Mouse (Mus musculus) midbrain, embryonic 11.5 days (tissue): Measurements from ENCODE around the gene Zfp991. TPM values are rescaled to one million over a fixed set of nuclear protein-coding genes. Genes with fewer than 3 reads are reported as not detected.
"Not testable (repeated sequence)": the region's sequence is repeated elsewhere in the genome, so short reads cannot be mapped to it uniquely, and the experiment has no call there.

Experiments used
- ATAC-seq: fragments of 200-750 bp; cut with Nextera tagmentation; 2 replicates; pipeline ENCODE4 v1.8.0; 2017; ENCODE audit warnings: moderate TSS enrichment, moderate library complexity; ENCODE audit not compliant: low FRiP score
- DNase-seq: peaks from one replicate; pipeline ENCODE4 v3.0.0; 2015; ENCODE audit warnings: low spot score; ENCODE audit errors: missing footprints
- H3K27ac ChIP-seq: fragments of 300-500 bp; sonication (generic); 2 replicates; pipeline ENCODE4 v1.5.1; 2014; ENCODE audit warnings: low read depth, low read length
- H3K27me3 ChIP-seq: fragments of 300-500 bp; sonication (generic); 2 replicates; pipeline ENCODE4 v1.6.1; 2014; ENCODE audit warnings: mild to moderate bottlenecking, low read length, moderate library complexity, mixed read lengths; ENCODE audit not compliant: control insufficient read depth, insufficient read depth
- H3K36me3 ChIP-seq: fragments of 300-500 bp; sonication (generic); 2 replicates; pipeline ENCODE4 v1.6.1; 2014; ENCODE audit warnings: mild to moderate bottlenecking, low read length, moderate library complexity, mixed read lengths; ENCODE audit not compliant: control insufficient read depth, insufficient read depth
- H3K4me1 ChIP-seq: fragments of 300-500 bp; sonication (generic); 2 replicates; pipeline ENCODE4 v1.6.1; 2014; ENCODE audit warnings: low read length; ENCODE audit not compliant: control insufficient read depth, insufficient read depth
- H3K4me2 ChIP-seq: fragments of 300-500 bp; sonication (generic); 2 replicates; pipeline ENCODE4 v1.6.1; 2014; ENCODE audit warnings: mild to moderate bottlenecking, moderate library complexity
- H3K4me3 ChIP-seq: fragments of 300-500 bp; sonication (generic); 2 replicates; pipeline ENCODE4 v1.5.1; 2014; ENCODE audit warnings: low read depth, low read length
- H3K9ac ChIP-seq: fragments of 300-500 bp; sonication (generic); 2 replicates; pipeline ENCODE4 v1.6.1; 2014; ENCODE audit warnings: low read length
- H3K9me3 ChIP-seq: fragments of 300-500 bp; sonication (generic); 2 replicates; pipeline ENCODE4 v1.6.1; 2016; ENCODE audit warnings: low read length; ENCODE audit not compliant: control insufficient read depth
- WGBS: fragments of 180-500 bp; shearing (Covaris S2); extraction: QIAGEN DNeasy Blood & Tissue Kit; methylation state at CpG from one replicate; pipeline ENCODE4 v1.1.7; 2014; 5-methylcytosine and 5-hydroxymethylcytosine counted together
- polyA plus RNA-seq: library from polyadenylated mRNA; unstranded; fragments of >200 nt; fragmentation: Nextera tagmentation; extraction: Ambion mirVana; gene quantifications from 2 replicates; pipeline ENCODE4 v1.2.1, GENCODE M21; 2014

Gene Zfp991
- polyA plus RNA-seq, 1 experiment from 2014 or later: 8.7 TPM

DNA sequence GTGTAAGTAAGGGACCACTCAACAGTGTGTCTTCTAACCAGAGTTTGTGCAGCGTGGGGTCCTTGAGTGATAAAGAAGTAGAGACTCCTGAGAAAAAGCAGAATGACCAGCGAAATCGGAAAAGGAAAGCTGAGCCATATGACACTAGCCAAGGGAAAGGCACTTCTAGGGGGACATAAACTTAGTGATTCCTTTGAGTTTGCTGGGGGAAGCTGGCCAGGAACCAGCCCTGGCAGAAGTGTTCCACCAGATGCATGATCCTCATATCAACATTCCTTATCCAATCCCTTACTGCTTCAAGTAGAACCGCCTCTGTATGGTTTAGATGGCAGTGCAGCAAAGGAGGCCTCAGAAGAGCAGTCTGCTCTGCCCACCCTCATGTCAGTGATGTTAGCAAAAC, 6.5 kb upstream of the Zfp991 start:
- not testable (repeated sequence) for DNase-seq, H3K9me3 ChIP-seq, H3K27ac ChIP-seq, ATAC-seq, H3K4me1 ChIP-seq, H3K36me3 ChIP-seq, H3K27me3 ChIP-seq
- peak overlapping the region; percentile 49 for H3K4me3 ChIP-seq
- WGBS: 14% methylated on average over 4 of the region's 4 CpGs
- peak overlapping the region; percentile 62 for H3K4me2 ChIP-seq
- peak overlapping the region; percentile 81; the same call in 1 of the 2 replicates for H3K9ac ChIP-seq

DNA sequence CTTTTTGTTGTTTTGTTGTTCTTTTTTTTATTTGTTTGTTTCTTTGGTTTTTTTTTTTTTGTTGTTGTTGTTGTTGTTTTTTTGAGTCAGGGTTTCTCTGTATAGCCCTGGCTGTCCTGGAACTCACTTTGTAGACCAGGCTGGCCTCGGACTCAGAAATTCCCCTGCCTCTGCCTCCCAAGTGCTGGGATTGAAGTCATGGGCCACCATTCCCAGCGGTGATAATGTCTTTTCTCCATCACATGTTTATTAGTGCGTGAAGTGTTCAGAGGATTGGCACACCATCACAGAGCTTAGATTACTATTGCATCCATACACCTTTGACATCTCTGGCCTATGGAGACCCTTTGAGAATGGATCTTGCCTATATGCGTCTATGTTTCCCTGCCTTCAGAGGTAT, 6.0 kb upstream of the Zfp991 start:
- peak; percentile 68 for DNase-seq
- H3K9ac ChIP-seq, H3K36me3 ChIP-seq, H3K4me3 ChIP-seq, H3K4me2 ChIP-seq, H3K27ac ChIP-seq, H3K27me3 ChIP-seq, H3K4me1 ChIP-seq, H3K9me3 ChIP-seq, ATAC-seq: not testable (repeated sequence)
- 87% methylated on average over 4 of the region's 4 CpGs for WGBS

DNA sequence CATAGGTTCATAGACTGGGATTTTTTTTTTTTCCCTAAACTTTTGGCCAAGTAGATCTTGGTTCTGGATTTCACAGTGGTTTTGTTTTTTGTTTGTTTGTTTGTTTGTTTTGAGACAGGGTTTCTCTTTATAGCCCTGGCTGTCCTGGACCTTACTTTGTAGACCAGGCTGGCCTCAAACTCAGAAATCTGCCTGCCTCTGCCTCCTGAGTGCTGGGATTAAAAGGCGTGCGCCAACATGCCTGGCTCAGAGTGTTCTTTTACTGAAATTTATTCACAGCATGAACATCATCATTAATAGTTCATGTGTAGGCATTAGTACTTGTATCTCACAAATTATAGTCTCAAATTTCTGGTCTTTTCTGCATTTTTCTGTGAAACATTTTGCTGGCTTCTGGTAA, 5.4 kb upstream of the Zfp991 start:
- DNase-seq, ATAC-seq, H3K4me2 ChIP-seq, H3K27me3 ChIP-seq, H3K4me1 ChIP-seq, H3K9ac ChIP-seq, H3K36me3 ChIP-seq, H3K27ac ChIP-seq, H3K4me3 ChIP-seq, H3K9me3 ChIP-seq: not testable (repeated sequence)
- 68% methylated on average over 2 of the region's 2 CpGs for WGBS

DNA sequence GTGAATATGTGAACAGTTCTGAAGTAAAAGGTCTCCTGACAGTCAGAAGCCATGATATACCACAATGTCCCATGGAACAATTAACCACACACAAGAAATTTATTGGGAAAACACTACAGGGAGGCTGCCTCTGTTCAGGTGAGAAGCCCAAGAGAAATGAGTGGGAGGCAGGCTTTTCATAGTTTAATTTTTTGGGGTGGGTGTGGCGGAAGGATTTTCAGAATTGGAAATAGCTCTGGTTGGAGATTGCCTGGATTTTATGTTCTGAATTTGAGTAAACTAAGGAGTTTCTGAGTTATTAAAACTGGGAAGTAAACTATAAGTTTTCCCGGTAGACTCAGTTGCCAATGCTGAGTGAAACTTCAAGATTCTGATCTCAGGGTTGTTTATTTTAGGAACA, 4.7 kb upstream of the Zfp991 start:
- not testable (repeated sequence) for H3K36me3 ChIP-seq, ATAC-seq, H3K27me3 ChIP-seq, H3K9me3 ChIP-seq, H3K4me1 ChIP-seq, H3K4me2 ChIP-seq, H3K9ac ChIP-seq, H3K4me3 ChIP-seq, H3K27ac ChIP-seq
- peak; percentile 69 for DNase-seq
- 87% methylated on average over 2 of the region's 2 CpGs for WGBS

DNA sequence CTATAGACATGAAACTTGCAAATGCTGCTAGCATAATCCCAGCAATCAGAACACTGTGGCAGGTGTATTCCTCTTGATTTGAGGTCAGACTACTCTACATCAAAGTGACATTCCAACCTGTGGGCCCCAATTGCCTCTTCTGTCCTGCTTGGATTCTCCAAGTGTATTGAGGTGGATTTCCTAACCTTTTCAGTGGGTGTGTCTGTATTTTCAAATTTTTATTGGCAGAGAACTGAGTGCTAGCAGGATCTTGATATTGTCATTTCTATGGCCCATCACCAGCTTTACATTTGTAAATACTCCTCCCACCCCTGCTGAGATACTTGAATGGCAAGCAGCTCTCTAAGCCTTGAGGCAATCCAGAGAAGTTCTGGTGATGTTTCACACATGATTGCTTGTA, 3.7 kb upstream of the Zfp991 start:
- H3K9ac ChIP-seq, H3K27ac ChIP-seq, H3K4me1 ChIP-seq, H3K4me3 ChIP-seq, H3K36me3 ChIP-seq, H3K9me3 ChIP-seq, ATAC-seq, H3K27me3 ChIP-seq, H3K4me2 ChIP-seq: not testable (repeated sequence)
- peak; percentile 65 for DNase-seq

DNA sequence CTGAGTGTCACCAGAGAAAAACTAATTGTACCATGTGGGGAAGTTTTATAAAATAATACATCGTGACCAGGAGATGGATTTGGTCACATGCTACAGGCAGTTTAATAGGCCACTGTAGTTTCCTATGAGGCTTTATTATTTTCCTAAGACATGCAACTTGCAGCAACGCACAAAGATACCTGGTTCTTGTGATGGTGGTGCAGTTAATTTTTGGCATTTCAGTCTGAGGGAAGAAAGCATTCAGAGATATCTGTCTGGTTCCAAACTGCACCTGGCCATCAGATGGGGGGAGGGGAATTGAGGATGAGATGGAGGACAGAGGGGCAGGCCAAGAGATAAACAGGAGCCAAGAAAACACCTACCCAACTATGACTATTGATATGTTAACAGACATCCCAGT, 1.8 kb downstream of the Zfp991 start:
- H3K27me3 ChIP-seq, H3K4me1 ChIP-seq, H3K9me3 ChIP-seq, H3K4me2 ChIP-seq, DNase-seq, H3K9ac ChIP-seq, ATAC-seq, H3K4me3 ChIP-seq, H3K27ac ChIP-seq, H3K36me3 ChIP-seq: not testable (repeated sequence)
- WGBS: 58% methylated on average over 2 of the region's 2 CpGs

DNA sequence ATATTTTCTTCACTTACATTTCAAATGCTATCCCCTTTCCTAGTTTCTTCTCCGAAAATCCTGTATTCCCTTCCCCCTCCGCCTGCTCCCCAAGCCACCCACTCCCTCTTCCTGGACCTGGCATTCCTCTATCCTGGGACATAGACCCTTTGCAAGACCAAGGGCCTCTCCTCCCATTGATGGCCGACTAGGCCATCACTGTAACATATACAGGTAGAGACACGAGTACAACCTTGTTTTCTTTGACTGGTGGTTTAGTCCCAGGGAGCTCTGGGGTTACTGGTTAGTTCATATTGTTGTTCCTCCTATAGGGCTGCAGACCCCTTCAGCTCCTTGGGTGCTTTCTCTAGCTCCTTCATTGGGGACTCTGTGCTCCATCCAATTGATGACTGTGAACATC, 9.9 kb downstream of the Zfp991 start:
- DNase-seq, H3K27ac ChIP-seq, H3K9me3 ChIP-seq, H3K9ac ChIP-seq, H3K4me3 ChIP-seq, H3K4me2 ChIP-seq, H3K4me1 ChIP-seq, H3K27me3 ChIP-seq, H3K36me3 ChIP-seq: not testable (repeated sequence)
- 78% methylated on average over 4 of the region's 4 CpGs for WGBS
- peak; percentile 75 for ATAC-seq

DNA sequence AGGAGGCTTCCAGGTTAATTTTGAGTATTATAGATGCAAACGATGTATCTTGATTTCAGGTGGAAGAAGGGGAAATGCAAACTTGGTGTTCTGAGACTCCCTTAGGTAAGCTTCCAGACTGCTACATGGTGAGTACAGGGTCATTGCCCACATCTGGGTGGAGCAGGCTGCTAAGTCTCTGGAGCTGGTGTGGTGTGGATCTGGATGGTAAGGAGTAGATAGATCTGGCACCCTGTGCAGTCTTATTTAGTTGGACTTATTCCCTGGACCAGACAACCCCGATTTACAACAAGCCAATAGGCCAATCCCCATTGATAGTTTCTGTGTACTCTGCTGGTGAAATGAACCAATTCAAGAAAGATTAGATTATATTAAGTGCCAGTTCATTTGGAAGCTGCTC, 33.4 kb downstream of the Zfp991 start:
- not testable (repeated sequence) for H3K4me3 ChIP-seq, H3K9ac ChIP-seq
- 91% methylated on average over 2 of the region's 2 CpGs for WGBS

DNA sequence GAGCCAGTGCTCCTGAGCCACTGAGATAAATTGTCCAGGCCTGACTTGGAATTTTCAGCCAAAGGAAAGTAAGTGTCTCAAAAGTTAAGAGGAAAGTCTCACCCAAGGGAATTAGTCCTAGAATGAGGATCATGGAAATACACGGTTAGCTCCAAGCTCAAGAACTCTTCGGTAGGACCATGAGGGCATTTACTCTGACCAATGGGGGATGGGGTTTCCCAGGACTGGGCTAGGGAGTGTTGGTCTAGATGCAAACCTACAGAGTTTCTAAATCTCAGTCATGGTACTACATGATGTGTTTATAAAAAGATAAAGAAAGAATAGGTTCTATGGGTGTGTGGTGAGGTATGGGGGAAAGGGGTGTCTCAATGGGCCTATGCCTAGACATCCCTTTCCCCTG, 38.7 kb downstream of the Zfp991 start:
- DNase-seq: not testable (repeated sequence)

More for the DNA sequence above, 33.4 kb downstream of the Zfp991 start:
- not testable (repeated sequence) for H3K27ac ChIP-seq, H3K4me1 ChIP-seq, H3K4me2 ChIP-seq, DNase-seq, H3K9me3 ChIP-seq, H3K27me3 ChIP-seq, H3K36me3 ChIP-seq
- 0 out of 2 replicates have a peak, but pooled peaks have one; percentile 33 for ATAC-seq

DNA sequence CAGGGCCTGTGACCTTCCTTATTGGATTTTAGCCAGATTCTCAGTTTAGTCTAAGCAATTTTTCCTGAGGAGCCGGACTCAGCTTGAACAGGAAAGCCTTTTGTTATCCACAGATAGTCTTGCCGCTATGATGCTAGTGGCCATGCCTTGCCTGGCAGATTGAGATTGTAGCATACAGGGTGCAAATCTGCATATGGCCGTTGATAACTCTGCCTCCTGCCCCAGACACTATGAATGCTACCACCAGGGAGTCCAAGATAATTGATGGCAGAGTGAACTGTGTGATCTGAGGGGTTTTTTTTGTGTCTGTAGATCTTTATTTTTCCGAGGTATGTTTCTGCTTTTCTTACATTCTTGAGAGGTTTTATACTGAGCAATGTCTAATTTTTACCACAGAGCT, 39.7 kb downstream of the Zfp991 start:
- not testable (repeated sequence) for DNase-seq

More for the DNA sequence above, 38.7 kb downstream of the Zfp991 start:
- not testable (repeated sequence) for H3K9me3 ChIP-seq, H3K27ac ChIP-seq, H3K4me1 ChIP-seq, H3K4me3 ChIP-seq, H3K4me2 ChIP-seq, H3K27me3 ChIP-seq, H3K36me3 ChIP-seq, H3K9ac ChIP-seq
- ATAC-seq: peak; percentile 34; the same call in 1 of the 2 replicates
- WGBS: 94% methylated on average over 2 of the region's 2 CpGs

More for the DNA sequence above, 39.7 kb downstream of the Zfp991 start:
- no CpG with 5 or more reads among the region's 4 CpGs for WGBS
- not testable (repeated sequence) for H3K9ac ChIP-seq, H3K9me3 ChIP-seq, H3K36me3 ChIP-seq, H3K27ac ChIP-seq, H3K4me1 ChIP-seq, H3K4me3 ChIP-seq, H3K4me2 ChIP-seq, H3K27me3 ChIP-seq
- ATAC-seq: peak; percentile 54; the same call in 1 of the 2 replicates
